Mouse (Mus musculus) neural tube, embryonic 11.5 days (tissue): ENCODE measurements around the gene Ubac2. TPM values are rescaled to one million over a fixed set of nuclear protein-coding genes. Genes with fewer than 3 reads are reported as not detected.

Source experiments
- ATAC-seq: fragments of 200-750 bp; cut with Nextera tagmentation; 2 replicates; pipeline ENCODE4 v1.8.0; 2017; ENCODE audit warnings: moderate number of reproducible peaks, mild to moderate bottlenecking, moderate TSS enrichment, moderate library complexity; ENCODE audit not compliant: insufficient read depth, low FRiP score, low TSS enrichment
- DNase-seq: peaks from one replicate; pipeline ENCODE4 v3.0.0-alpha.2; 2015; ENCODE audit warnings: low spot score
- H3K27ac ChIP-seq: fragments of 300-500 bp; sonication (generic); 2 replicates; pipeline ENCODE4 v1.5.1; 2014; ENCODE audit warnings: low read depth, mild to moderate bottlenecking, low read length
- H3K27me3 ChIP-seq: fragments of 300-500 bp; sonication (generic); 2 replicates; pipeline ENCODE4 v1.6.1; 2014; ENCODE audit warnings: mild to moderate bottlenecking, low read length, mixed read lengths; ENCODE audit not compliant: control insufficient read depth, insufficient read depth
- H3K36me3 ChIP-seq: fragments of 300-500 bp; sonication (generic); 2 replicates; pipeline ENCODE4 v1.6.1; 2014; ENCODE audit warnings: mild to moderate bottlenecking, low read length, moderate library complexity, mixed read lengths; ENCODE audit not compliant: control insufficient read depth, insufficient read depth
- H3K4me1 ChIP-seq: fragments of 300-500 bp; sonication (generic); 2 replicates; pipeline ENCODE4 v1.6.1; 2014; ENCODE audit warnings: low read length, mixed read lengths; ENCODE audit not compliant: control insufficient read depth, insufficient read depth
- H3K4me2 ChIP-seq: fragments of 300-500 bp; sonication (generic); 2 replicates; pipeline ENCODE4 v1.6.1; 2014; ENCODE audit warnings: low read depth, mild to moderate bottlenecking, moderate library complexity
- H3K4me3 ChIP-seq: fragments of 300-500 bp; sonication (generic); 2 replicates; pipeline ENCODE4 v1.5.1; 2014; ENCODE audit warnings: low read depth, low read length
- H3K9ac ChIP-seq: fragments of 300-500 bp; sonication (generic); 2 replicates; pipeline ENCODE4 v1.6.1; 2014; ENCODE audit warnings: mild to moderate bottlenecking, low read length
- H3K9me3 ChIP-seq: fragments of 300-500 bp; sonication (generic); 2 replicates; pipeline ENCODE4 v1.6.1; 2016; ENCODE audit warnings: low read length; ENCODE audit not compliant: control insufficient read depth
- WGBS: fragments of 180-500 bp; shearing (Covaris S2); extraction: QIAGEN DNeasy Blood & Tissue Kit; methylation state at CpG from one replicate; pipeline ENCODE4 v1.1.7; 2014; 5-methylcytosine and 5-hydroxymethylcytosine counted together
- polyA plus RNA-seq: library from polyadenylated mRNA; unstranded; fragments of >200 nt; fragmentation: Nextera tagmentation; extraction: Ambion mirVana; gene quantifications from 2 replicates; pipeline ENCODE4 v1.2.1, GENCODE M21; 2014

The Ubac2 gene
- polyA plus RNA-seq, 1 experiment from 2014 or later: 70.4 TPM

DNA sequence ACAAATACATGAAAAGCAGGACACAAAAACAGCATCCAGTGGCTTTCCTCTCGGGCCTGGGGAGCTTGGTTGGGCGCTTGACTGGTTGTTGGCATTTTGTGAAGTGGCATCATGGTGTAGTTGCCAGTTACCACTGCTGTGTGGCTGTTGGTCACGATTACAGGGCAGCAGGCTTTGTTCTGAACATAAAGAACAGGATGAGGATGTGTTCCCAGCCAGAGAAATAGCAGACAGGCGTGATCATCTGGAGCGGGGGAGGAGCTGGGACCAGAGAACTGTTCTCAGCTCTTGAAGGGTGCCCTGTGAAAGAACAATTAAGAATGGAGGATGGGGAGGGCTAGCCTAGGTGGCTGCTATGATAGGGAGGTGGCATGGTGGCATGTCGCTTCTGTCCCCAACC is 48.5 kb downstream of the Ubac2 start:
- no peaks in the 10 kb centered on the region for H3K27me3 ChIP-seq
- WGBS: 80% methylated on average over 6 of the region's 6 CpGs
- H3K4me2 ChIP-seq: no peak overlapping the region
- ATAC-seq: no peak
- H3K4me3 ChIP-seq: no peak overlapping the region
- H3K9ac ChIP-seq: no peak overlapping the region
- no peak overlapping the region for H3K27ac ChIP-seq
- H3K9me3 ChIP-seq: no peaks in the 10 kb centered on the region
- no peak for DNase-seq
- no peaks in the 10 kb centered on the region for H3K36me3 ChIP-seq
- no peaks in the 10 kb centered on the region for H3K4me1 ChIP-seq

DNA sequence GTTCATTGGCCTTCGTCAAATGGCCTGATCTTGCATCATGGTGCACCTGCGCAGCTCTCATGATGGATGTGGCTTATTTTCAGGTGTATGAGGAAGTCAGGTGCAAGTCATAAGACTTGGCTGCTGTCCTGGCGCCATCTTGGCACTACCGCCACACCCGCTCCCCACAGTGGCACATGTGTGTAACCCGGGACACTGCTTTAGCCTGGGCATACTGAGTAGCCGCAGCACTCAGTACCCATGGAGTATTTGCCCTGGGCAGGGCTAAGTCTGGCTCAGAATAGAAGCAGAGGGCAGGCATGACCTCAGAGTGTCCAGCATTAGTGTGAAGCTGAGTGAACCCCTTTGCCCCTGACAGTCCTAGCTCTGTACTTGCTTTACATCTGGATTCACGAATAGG is 49.0 kb downstream of the Ubac2 start:
- H3K36me3 ChIP-seq: no peaks in the 10 kb centered on the region
- WGBS: 94% methylated on average over 8 of the region's 8 CpGs
- no peak for DNase-seq
- no peak overlapping the region for H3K9ac ChIP-seq
- ATAC-seq: no peak
- H3K27ac ChIP-seq: no peak overlapping the region
- no peak overlapping the region for H3K4me2 ChIP-seq
- no peaks in the 10 kb centered on the region for H3K9me3 ChIP-seq
- no peak overlapping the region for H3K4me3 ChIP-seq
- H3K27me3 ChIP-seq: no peaks in the 10 kb centered on the region
- no peaks in the 10 kb centered on the region for H3K4me1 ChIP-seq

DNA sequence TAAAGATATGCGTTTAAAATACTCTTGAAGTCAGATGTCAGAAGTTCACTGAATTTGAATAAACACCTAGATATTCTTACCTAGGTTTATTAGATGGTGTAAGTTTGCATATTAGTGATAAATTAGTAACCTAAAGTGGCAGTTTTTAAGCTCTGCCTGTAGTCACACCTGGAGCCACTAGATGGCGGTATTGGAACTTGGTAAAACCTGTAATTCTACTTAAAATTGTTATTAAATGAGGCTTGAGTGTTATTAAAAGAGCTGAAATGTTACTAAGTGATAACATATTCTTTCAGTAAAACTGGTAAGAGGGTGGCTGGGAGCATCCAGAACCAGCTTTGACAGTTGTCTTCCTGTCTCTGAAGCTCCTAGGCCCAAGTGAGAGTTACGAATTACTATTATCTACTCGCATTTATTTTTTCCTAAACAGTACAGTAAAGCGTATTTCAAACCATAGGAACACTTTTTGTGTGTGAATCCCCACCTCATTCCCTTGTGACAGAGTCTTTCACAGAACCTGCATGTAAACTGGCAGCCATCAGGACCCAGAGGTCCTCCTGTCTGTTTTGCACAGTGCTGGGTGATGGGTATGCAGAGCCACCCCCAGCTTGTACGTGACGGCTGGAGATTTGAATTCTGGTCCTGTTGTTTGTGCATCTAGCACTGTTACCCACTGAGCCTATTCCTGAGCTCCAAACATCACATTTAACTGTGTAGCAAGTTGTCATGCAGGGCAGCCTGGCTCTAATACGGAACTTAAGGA is 50.1 kb downstream of the Ubac2 start:
- H3K9me3 ChIP-seq: no peaks in the 10 kb centered on the region
- H3K4me2 ChIP-seq: no peak overlapping the region
- no peaks in the 10 kb centered on the region for H3K4me1 ChIP-seq
- no peak overlapping the region for H3K9ac ChIP-seq
- no peak overlapping the region for H3K27ac ChIP-seq
- H3K27me3 ChIP-seq: no peaks in the 10 kb centered on the region
- H3K4me3 ChIP-seq: no peak overlapping the region
- ATAC-seq: no peak
- DNase-seq: peak; percentile 34
- WGBS: 69% methylated on average over 8 of the region's 8 CpGs
- H3K36me3 ChIP-seq: no peaks in the 10 kb centered on the region

DNA sequence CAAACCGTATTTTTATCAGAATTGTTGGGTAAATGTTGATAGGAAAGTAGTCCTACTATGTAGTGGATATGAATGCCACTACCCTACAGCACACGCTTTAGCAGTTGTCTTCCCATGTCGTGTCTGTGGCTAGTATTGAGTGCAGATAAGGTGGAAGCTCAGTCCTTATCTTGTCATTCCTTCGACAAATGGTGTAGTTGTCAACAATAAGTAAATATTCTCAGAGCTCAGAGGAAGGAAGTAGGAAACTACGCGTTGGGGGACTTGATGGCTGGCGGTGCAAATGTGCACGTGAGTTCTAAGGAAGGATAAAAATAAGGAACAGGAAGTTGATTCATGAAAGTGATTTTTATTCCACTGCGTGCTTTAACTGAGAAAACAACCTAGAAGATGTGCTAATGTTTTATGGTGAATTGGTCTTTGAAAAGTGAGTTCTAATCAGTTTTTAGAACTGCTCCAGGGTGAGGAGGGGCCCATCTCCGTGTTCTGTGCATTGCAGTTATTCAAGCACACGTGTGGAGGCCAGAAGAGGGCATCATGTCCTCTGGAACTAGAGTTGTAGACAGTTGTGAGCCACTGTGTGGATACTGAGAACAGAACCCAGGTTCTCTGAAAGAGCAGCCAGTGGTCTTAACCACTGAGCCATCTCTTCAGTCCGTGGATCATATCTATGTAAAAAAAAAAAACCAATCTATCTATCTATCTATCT is 51.0 kb downstream of the Ubac2 start:
- no peak for DNase-seq
- Histone ChIP-seq H3K9me3 (no peaks in the 10 kb centered on the region), H3K27me3 (no peaks in the 10 kb centered on the region), H3K9ac (no peak overlapping the region), H3K4me3 (no peak overlapping the region), H3K27ac (no peak overlapping the region), H3K4me1 (no peaks in the 10 kb centered on the region), H3K36me3 (no peaks in the 10 kb centered on the region), H3K4me2 (no peak overlapping the region)
- ATAC-seq: no peak
- WGBS: 91% methylated on average over 12 of the region's 12 CpGs

DNA sequence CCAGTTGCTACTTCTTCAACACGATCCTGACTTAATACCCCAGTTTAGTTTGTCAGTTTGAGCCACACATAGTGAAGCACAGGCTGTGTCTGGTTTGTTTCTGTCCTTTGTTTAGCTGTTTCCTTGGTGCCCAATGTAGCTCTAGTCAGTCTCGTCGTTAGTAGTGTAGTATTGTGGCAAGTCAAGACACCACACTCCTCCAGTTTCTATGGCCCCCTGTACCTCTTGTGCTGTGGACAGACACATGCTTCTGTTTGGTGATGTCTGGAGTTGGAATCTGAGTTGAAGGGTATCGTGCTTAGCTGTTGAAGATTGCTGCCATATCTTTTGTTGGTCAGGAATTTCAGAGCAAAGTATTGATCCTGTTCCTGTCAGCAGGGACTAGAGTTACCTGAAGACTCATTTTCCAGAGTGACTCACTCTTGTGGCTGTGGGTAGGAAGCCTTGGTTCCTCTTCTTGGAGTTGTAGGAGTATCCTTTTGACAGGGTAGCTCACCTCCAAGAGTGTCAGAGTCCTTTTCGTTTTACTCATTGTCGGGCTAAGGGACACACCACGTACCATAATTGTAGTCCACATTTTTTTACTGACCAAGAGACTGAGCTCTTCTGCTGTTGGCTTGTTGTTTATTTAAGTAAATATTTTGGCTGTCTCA is 52.4 kb downstream of the Ubac2 start:
- ATAC-seq: no peak
- no peaks in the 10 kb centered on the region for H3K9me3 ChIP-seq
- 0 out of 2 replicates have a peak, but pooled peaks cover 2% of the 10 kb centered on the region for H3K36me3 ChIP-seq
- no peak overlapping the region for H3K9ac ChIP-seq
- no peaks in the 10 kb centered on the region for H3K27me3 ChIP-seq
- H3K4me1 ChIP-seq: no peaks in the 10 kb centered on the region
- WGBS: 90% methylated on average over 7 of the region's 7 CpGs
- no peak for DNase-seq
- H3K4me2 ChIP-seq: no peak overlapping the region
- no peak overlapping the region for H3K4me3 ChIP-seq
- H3K27ac ChIP-seq: no peak overlapping the region

DNA sequence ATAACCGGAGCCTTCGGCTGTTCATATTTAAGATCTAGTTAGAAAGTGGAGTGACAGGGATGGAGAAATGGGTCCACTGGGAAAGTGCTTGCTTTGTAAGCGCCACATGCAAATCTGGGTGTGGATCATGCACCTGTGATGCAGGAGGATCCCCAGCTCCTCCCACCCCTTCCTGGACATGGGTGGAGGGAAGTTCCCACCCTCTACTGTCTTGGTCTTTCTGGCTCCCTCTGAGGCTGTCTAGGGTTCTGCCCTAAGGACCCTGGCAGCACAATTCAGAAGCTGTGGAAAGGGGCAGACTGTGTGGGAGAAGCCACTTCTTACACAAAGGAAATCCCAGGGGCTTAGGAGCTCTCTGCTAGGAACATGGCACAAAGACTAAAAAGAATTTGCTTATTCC is 53.2 kb downstream of the Ubac2 start:
- no peak for ATAC-seq
- H3K4me3 ChIP-seq: no peak overlapping the region
- H3K4me2 ChIP-seq: no peak overlapping the region
- H3K27me3 ChIP-seq: no peaks in the 10 kb centered on the region
- H3K36me3 ChIP-seq: 0 out of 2 replicates have a peak, but pooled peaks cover 2% of the 10 kb centered on the region
- no peaks in the 10 kb centered on the region for H3K4me1 ChIP-seq
- WGBS: 93% methylated on average over 3 of the region's 3 CpGs
- H3K27ac ChIP-seq: no peak overlapping the region
- no peak overlapping the region for H3K9ac ChIP-seq
- no peak for DNase-seq
- no peaks in the 10 kb centered on the region for H3K9me3 ChIP-seq

DNA sequence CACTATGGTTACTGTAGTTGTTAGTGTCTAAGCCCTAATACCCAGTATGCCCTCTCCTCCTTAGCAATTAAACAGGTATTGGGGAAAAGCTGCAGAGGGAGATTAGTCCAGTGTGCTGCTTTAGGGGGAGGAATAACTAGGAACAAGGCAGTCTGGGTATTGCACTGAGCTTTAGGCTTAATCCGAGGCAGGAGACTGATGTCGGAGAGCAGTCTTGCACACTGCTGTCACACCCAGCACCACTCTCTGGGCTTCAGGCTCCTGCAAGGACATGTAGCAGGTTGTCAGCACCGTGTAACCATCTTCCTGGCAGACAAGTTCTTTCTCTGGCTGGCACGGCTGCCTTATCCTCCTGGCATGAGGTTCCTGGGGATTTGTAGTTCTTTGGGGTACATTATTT is 53.8 kb downstream of the Ubac2 start:
- no peak for DNase-seq
- Histone ChIP-seq H3K36me3 (0 out of 2 replicates have a peak, but pooled peaks cover 2% of the 10 kb centered on the region), H3K4me3 (no peak overlapping the region), H3K9ac (no peak overlapping the region), H3K4me2 (no peak overlapping the region), H3K4me1 (no peaks in the 10 kb centered on the region), H3K27ac (no peak overlapping the region), H3K9me3 (no peaks in the 10 kb centered on the region), H3K27me3 (no peaks in the 10 kb centered on the region)
- WGBS: 94% methylated on average over 4 of the region's 4 CpGs
- ATAC-seq: no peak

DNA sequence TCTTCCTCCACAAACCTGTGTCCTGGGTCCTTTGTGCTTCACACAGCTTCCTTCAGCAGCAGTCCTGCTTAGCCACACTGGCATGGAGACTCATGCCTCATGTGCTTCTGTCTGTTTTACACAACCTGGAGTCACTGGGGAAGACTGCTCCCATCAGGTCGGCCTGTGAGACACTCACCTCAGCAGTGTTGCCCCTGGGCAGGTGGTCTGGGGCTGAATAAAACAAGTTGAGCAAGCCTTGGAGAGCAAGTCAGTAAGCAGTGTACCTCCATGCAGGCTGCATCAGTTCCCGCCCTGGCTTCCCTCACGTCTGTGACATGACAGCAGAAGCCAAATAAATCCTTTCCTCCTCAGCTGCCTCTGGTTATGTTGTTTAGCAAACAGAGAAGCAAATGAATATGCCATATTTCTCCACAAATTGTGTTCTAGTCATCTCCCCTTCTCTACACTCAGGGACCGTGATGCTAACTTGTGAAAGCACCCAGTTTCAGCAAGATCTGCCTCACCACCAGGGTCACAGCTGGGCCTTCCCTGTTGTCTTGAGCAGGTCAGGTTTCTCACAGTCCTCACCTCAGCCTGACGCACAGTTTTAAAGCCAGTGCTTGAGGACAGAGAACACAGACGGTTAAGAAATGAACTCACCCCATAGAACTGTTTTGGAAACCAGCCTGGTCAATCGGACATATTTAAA is 55.6 kb downstream of the Ubac2 start:
- Histone ChIP-seq H3K27me3 (no peaks in the 10 kb centered on the region), H3K4me2 (no peak overlapping the region), H3K4me3 (no peak overlapping the region), H3K4me1 (no peaks in the 10 kb centered on the region), H3K36me3 (0 out of 2 replicates have a peak, but pooled peaks cover 2% of the 10 kb centered on the region), H3K9ac (no peak overlapping the region), H3K27ac (no peak overlapping the region), H3K9me3 (no peaks in the 10 kb centered on the region)
- ATAC-seq (no peak), DNase-seq (no peak)
- WGBS: 91% methylated on average over 7 of the region's 7 CpGs
